22 mouse cellular contexts compared by ENCODE assay signal in genomic region chr8:9406204-9406603, GRCm38 (mm10).
DNase-seq lines count a peak whose midpoint lies in the region; ATAC-seq and TF ChIP-seq lines count a peak whose summit lies in the region.
"Had no signal": no experiment of that assay in that cellular context is flagged by ENCODE, and none has a peak within 500 bp of the region (broad histone marks: within the 10 kb centered on the region; RNA-seq: fewer than 3 reads in every experiment).

No protein-coding gene starts in this region.

- no peaks in the 10 kb centered on the region for H3K36me3 ChIP-seq in lung, postnatal 0 days (ENCODE audit: insufficient read depth, low read length)
- H3K36me3 ChIP-seq: embryonic facial prominence, embryonic 13.5 days; embryonic facial prominence, embryonic 15.5 days; forebrain, embryonic 10.5 days; forebrain, embryonic 12.5 days had no signal

- no peak overlapping the region for H3K4me2 ChIP-seq in lung, postnatal 0 days (replicated peaks; ENCODE audit: low read depth, low read length)
- H3K4me2 ChIP-seq: embryonic facial prominence, embryonic 13.5 days; embryonic facial prominence, embryonic 15.5 days; forebrain, embryonic 12.5 days had no signal

- H3K4me1 ChIP-seq in cerebellum, adult 2 months (ENCODE audit: control insufficient read depth, insufficient read depth, low read length) = peaks cover 8% of the 10 kb centered on the region
- H3K4me1 ChIP-seq in lung, postnatal 0 days (ENCODE audit: insufficient read depth, low read depth, low read length) = no peaks in the 10 kb centered on the region
- H3K4me1 ChIP-seq: embryonic facial prominence, embryonic 13.5 days; embryonic facial prominence, embryonic 15.5 days; forebrain, embryonic 12.5 days had no signal

- 0 out of 2 replicates have a peak overlapping the region, but pooled peaks have one; percentile 13 for H3K27ac ChIP-seq in cerebellum, adult 2 months (ENCODE audit: insufficient read depth, low read length)
- H3K27ac ChIP-seq in lung, postnatal 0 days (ENCODE audit: low read length) = no peak overlapping the region
- H3K27ac ChIP-seq: embryonic facial prominence, embryonic 13.5 days; embryonic facial prominence, embryonic 15.5 days; forebrain, embryonic 10.5 days; forebrain, embryonic 12.5 days had no signal

- no peak overlapping the region for H3K4me3 ChIP-seq in cerebellum, adult 2 months (replicated peaks; ENCODE audit: insufficient read depth, low read depth, low read length)
- no peak overlapping the region for H3K4me3 ChIP-seq in lung, postnatal 0 days (ENCODE audit: low read depth, low read length)
- H3K4me3 ChIP-seq: embryonic facial prominence, embryonic 13.5 days; embryonic facial prominence, embryonic 15.5 days; erythroblast, embryonic 14.5 days; forebrain, embryonic 10.5 days; forebrain, embryonic 12.5 days had no signal

- TF ChIP-seq POLR2A in cerebellum, adult 2 months (IDR thresholded peaks at IDR 0.05; ENCODE audit: borderline replicate concordance, insufficient read depth, low read length) = no peak

- TF ChIP-seq EP300 in lung, postnatal 0 days (IDR thresholded peaks at IDR 0.05) = no peak

- 59% methylated on average over 6 of the region's 6 CpGs for WGBS in cerebellum, adult 2 months
- 80% methylated on average over 6 of the region's 6 CpGs for WGBS in lung, postnatal 0 days

- ATAC-seq in common myeloid progenitor, adult 5-6 weeks (replicated peaks; ENCODE audit: low read depth, poor library complexity, severe bottlenecking) = peak; percentile 55; the same call in 1 of the 2 replicates
- peak; percentile 64 for ATAC-seq in granulocyte monocyte progenitor cell, adult 5-6 weeks (replicated peaks; ENCODE audit: poor library complexity, severe bottlenecking)
- ATAC-seq in megakaryocyte, adult 5-6 weeks (ENCODE audit: poor library complexity, severe bottlenecking) = peak; percentile 77
- no peak for ATAC-seq in lung, postnatal 0 days
- ATAC-seq: forebrain, embryonic 14.5 days; forebrain, embryonic 16.5 days had no signal

- DNase-seq in cerebellum, adult 2 months = no peak
- DNase-seq in cerebellum, postnatal 14 days = no peak
- no peak for DNase-seq in testis, postnatal 10 days (ENCODE audit: low spot score)
- no peak for DNase-seq in lung, postnatal 0 days (ENCODE audit: low spot score)
- no peak for DNase-seq in layer of hippocampus, postnatal 36 days
- DNase-seq: adrenal gland, adult 2 months; adrenal gland, postnatal 10 days; adrenal gland, postnatal 25 days; cerebellum, adult 11-12 months; cerebellum, adult 8-10 months; cerebellum, adult 9-11 months; cerebellum, postnatal 25 days had no signal

- H3K27me3 ChIP-seq in cerebellum, adult 2 months (ENCODE audit: control insufficient read depth, insufficient read depth, low read length) = no peaks in the 10 kb centered on the region
- H3K27me3 ChIP-seq in lung, postnatal 0 days (replicated peaks; ENCODE audit: insufficient read depth, low read length) = no peaks in the 10 kb centered on the region
- H3K27me3 ChIP-seq: embryonic facial prominence, embryonic 13.5 days; embryonic facial prominence, embryonic 15.5 days; forebrain, embryonic 12.5 days had no signal

- H3K9ac ChIP-seq in lung, postnatal 0 days (replicated peaks; ENCODE audit: low read depth) = no peak overlapping the region
- H3K9ac ChIP-seq: embryonic facial prominence, embryonic 13.5 days; embryonic facial prominence, embryonic 15.5 days; forebrain, embryonic 12.5 days had no signal

- no peak for TF ChIP-seq CTCF in cerebellum, adult 2 months (IDR thresholded peaks at IDR 0.05; ENCODE audit: borderline replicate concordance, insufficient read depth, low read depth, low read length)
- no peak for TF ChIP-seq CTCF in lung, postnatal 0 days (IDR thresholded peaks at IDR 0.05)

- H3K9me3 ChIP-seq in lung, postnatal 0 days (ENCODE audit: low read length) = no peaks in the 10 kb centered on the region
- H3K9me3 ChIP-seq: embryonic facial prominence, embryonic 13.5 days; embryonic facial prominence, embryonic 15.5 days; forebrain, embryonic 10.5 days; forebrain, embryonic 12.5 days had no signal
